12 mouse cellular contexts compared by ENCODE assay signal in the genomic region with DNA sequence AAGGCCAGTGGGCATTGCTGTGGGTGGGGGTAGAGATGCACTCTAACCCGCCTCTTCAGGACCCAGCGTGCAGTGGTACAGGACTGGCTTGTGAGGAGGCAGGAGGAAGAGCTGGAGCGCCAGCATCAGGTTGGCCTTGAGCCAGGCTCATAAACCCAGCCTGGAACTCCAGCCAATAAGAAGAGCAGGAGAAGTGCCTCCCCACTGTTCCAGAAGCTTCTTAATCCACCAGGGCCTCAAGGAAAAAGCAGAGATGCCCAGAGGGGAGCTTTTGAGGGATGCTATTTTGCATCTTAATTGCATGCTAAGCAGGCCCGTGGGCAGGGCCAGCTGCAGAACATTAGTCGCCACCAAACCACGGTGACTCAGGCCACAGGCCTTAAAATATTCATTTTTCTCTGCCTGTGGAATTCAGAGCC.
DNase-seq lines count a peak whose midpoint lies in the region; ATAC-seq and TF ChIP-seq lines count a peak whose summit lies in the region.
"Had no signal": no experiment of that assay in that cellular context is flagged by ENCODE, and none has a peak within 500 bp of the region (broad histone marks: within the 10 kb centered on the region; RNA-seq: fewer than 3 reads in every experiment).

No protein-coding gene starts in this region.

- no peak overlapping the region for H3K27ac ChIP-seq in forebrain, postnatal 0 days (ENCODE audit: low read depth, low read length)

- H3K4me1 ChIP-seq in forebrain, postnatal 0 days (ENCODE audit: insufficient read depth), result 0 out of 2 replicates have a peak, but pooled peaks cover 2% of the 10 kb centered on the region

- no peak overlapping the region for H3K9ac ChIP-seq in forebrain, postnatal 0 days

- no peak overlapping the region for H3K4me2 ChIP-seq in forebrain, postnatal 0 days (ENCODE audit: low read depth)

- no peak overlapping the region for H3K4me3 ChIP-seq in forebrain, postnatal 0 days (ENCODE audit: low read depth, low read length)
- H3K4me3 ChIP-seq: erythroblast, embryonic 14.5 days had no signal

- H3K36me3 ChIP-seq in forebrain, postnatal 0 days (ENCODE audit: insufficient read depth), result no peaks in the 10 kb centered on the region

- no peaks in the 10 kb centered on the region for H3K27me3 ChIP-seq in forebrain, postnatal 0 days (ENCODE audit: insufficient read depth, low read length)

- peak; percentile 70 for ATAC-seq in forebrain, postnatal 0 days
- no peak for ATAC-seq in megakaryocyte progenitor cell, adult 5-6 weeks (replicated peaks; ENCODE audit: poor library complexity)

- intact Hi-C loops in left cerebral cortex, postnatal 36 days (cut with DNase I), result loop anchor here (10.0 kb wide), 1 partner anchor 196 kb away; no protein-coding TSS in a partner anchor

- H3K9me3 ChIP-seq in forebrain, postnatal 0 days (ENCODE audit: low read length), result no peaks in the 10 kb centered on the region

- DNase-seq in layer of hippocampus, adult 18-20 months (ENCODE audit: low spot score in 2 of 2), result peak; percentile 15 to 38
- no peak for DNase-seq in layer of hippocampus, postnatal 14 days (ENCODE audit: low spot score in 2 of 2)
- DNase-seq in forebrain, postnatal 0 days, result peak; percentile 60
- DNase-seq in left cerebral cortex, postnatal 36 days (ENCODE audit: low spot score in 2 of 2), result peak; percentile 49 to 55
- DNase-seq in right cerebral cortex, postnatal 14 days, result peak; percentile 62
- no peak for DNase-seq in gastrocnemius, adult 18-20 months (ENCODE audit: low spot score)
- DNase-seq in ovary, postnatal 10 days (ENCODE audit: low spot score), result no peak
- DNase-seq: cerebellum, adult 8-10 months; kidney, adult 8-10 months; thymus, postnatal 4 days had no signal

- TF ChIP-seq CTCF in forebrain, postnatal 0 days (IDR thresholded peaks at IDR 0.05; ENCODE audit: low read depth), result no peak

- WGBS in forebrain, postnatal 0 days, result 20% methylated on average over 6 of the region's 6 CpGs

Comparison
In these comparisons a context has a peak if more than half of its experiments do, and no peak if none do; other contexts are left out.
1. DNase-seq: peak in layer of hippocampus, adult 18-20 months (2 of 2), forebrain, postnatal 0 days (single experiment), left cerebral cortex, postnatal 36 days (2 of 2) and right cerebral cortex, postnatal 14 days (single experiment); none in layer of hippocampus, postnatal 14 days (0 of 2), gastrocnemius, adult 18-20 months (single experiment) and ovary, postnatal 10 days (single experiment).